ENCODE assay signal across 8 mouse cellular contexts in the genomic region with DNA sequence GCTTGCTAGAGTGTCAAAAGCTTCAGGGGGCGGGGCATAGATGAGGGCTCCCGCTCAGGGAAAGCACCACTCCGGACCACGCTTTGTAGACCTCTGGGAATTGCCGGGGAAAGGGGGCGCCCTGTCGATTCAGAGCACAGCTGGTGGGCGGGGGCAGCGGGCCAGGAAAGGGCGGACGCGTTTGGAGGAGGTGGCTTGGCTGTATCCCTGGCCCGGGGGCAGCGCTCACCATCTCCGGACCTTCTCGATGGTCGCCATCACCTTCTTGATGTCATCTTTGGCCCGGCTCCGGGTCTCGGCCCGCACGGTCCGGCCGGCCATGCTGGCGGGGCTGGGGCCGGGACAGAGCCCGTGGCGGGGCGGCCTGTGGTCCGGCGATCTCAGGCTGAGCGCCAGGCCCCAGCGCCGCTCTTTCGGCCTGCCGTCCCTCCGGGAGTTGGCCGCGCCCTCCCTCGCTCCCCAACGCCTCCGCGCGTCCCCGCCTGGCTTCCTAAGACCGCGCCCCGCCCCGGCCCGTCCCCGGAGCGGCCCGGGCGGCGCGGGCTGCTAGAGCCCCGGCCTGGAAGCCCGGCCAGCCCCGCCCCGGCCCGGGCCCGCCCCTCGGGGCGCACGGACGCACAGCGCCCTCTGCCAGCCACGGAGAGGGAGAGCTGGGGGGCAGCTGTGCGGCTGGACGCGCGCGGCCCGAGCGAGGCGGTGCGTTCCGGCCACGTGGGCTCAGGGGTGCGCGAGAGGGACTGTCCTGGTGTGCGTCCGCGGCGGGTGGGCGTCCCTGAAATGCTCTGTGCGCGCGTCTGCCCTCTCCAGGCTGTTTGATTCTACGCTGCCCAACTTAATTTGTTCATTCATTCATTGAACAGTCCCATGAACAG. TPM values are rescaled to one million over a fixed set of nuclear protein-coding genes. Genes with fewer than 3 reads are reported as not detected.
DNase-seq lines count a peak whose midpoint lies in the region; ATAC-seq and TF ChIP-seq lines count a peak whose summit lies in the region.

Gene Bcl7c (minus strand): TSS at position 727 of the 872 bp plus-strand sequence.

- TF ChIP-seq CTCF in brain, embryonic 14.5 days (IDR thresholded peaks at IDR 0.05; ENCODE audit: borderline replicate concordance, extremely low read depth, insufficient read depth, insufficient read length) = peak; percentile 44; the same call in 1 of the 2 replicates
- peak; percentile 68 for TF ChIP-seq CTCF in liver, adult 2 months (IDR thresholded peaks at IDR 0.05; ENCODE audit: low read depth, low read length)

- peak; percentile 82 for DNase-seq in CD4-positive, CD25-positive, alpha-beta regulatory T cell, adult 2 months (ENCODE audit: low read depth, low spot score)
- peak; percentile 95 for DNase-seq in brain, embryonic 14.5 days (ENCODE audit: low read depth)
- peak; percentile 97 for DNase-seq in heart, embryonic 10.5 days (ENCODE audit: low spot score)
- peak; percentile 58 for DNase-seq in liver, adult 2 months (ENCODE audit: extremely low read depth, low read depth, low spot score)
- DNase-seq in spleen, postnatal 36 days (ENCODE audit: low spot score in 2 of 2) = peak; percentile 88 to 89

- no peaks in the 10 kb centered on the region for H3K9me3 ChIP-seq in heart, embryonic 10.5 days
- H3K9me3 ChIP-seq in kidney, embryonic 15.5 days (replicated peaks) = no peaks in the 10 kb centered on the region

- H3K27me3 ChIP-seq in heart, embryonic 10.5 days (ENCODE audit: insufficient read depth, poor library complexity, severe bottlenecking) = no peaks in the 10 kb centered on the region
- H3K27me3 ChIP-seq in kidney, embryonic 15.5 days = no peaks in the 10 kb centered on the region
- no peaks in the 10 kb centered on the region for H3K27me3 ChIP-seq in liver, adult 2 months (ENCODE audit: control insufficient read depth, insufficient read depth, low read length)

- peak within 1 kb of the TSS; percentile 81 for H3K4me3 ChIP-seq in heart, embryonic 10.5 days
- peak within 1 kb of the TSS; percentile 85 for H3K4me3 ChIP-seq in kidney, embryonic 15.5 days (replicated peaks)
- H3K4me3 ChIP-seq in liver, adult 2 months (ENCODE audit: insufficient read depth, low read depth, low read length) = peak within 1 kb of the TSS; percentile 86

- peak within 1 kb of the TSS; percentile 79 for H3K4me2 ChIP-seq in kidney, embryonic 15.5 days

- no peaks in the 10 kb centered on the region for H3K79me2 ChIP-seq in liver, adult 2 months (ENCODE audit: control insufficient read depth, insufficient read depth, low read length)

- H3K27ac ChIP-seq in heart, embryonic 10.5 days = peak within 1 kb of the TSS; percentile 96
- H3K27ac ChIP-seq in kidney, embryonic 15.5 days = peak within 1 kb of the TSS; percentile 100
- H3K27ac ChIP-seq in liver, adult 2 months (replicated peaks; ENCODE audit: insufficient read depth, low read depth, low read length) = peak within 1 kb of the TSS; percentile 53

- peaks cover 31% of the 10 kb centered on the region for H3K4me1 ChIP-seq in heart, embryonic 10.5 days
- H3K4me1 ChIP-seq in kidney, embryonic 15.5 days = peaks cover 59% of the 10 kb centered on the region
- H3K4me1 ChIP-seq in liver, adult 2 months (ENCODE audit: control insufficient read depth, insufficient read depth, low read length) = peaks cover 13% of the 10 kb centered on the region

- H3K9ac ChIP-seq in kidney, embryonic 15.5 days = peak within 1 kb of the TSS; percentile 78
- H3K9ac ChIP-seq in liver, adult 2 months (ENCODE audit: low read depth, low read length) = peak within 1 kb of the TSS; percentile 75

- ATAC-seq in erythroblast, adult 5-6 weeks (replicated peaks; ENCODE audit: low FRiP score, poor library complexity, severe bottlenecking) = peak; percentile 78
- peak; percentile 83 for ATAC-seq in kidney, embryonic 15.5 days (replicated peaks; ENCODE audit: low FRiP score)
- ATAC-seq in monocyte, adult 5-6 weeks (replicated peaks; ENCODE audit: insufficient number of reproducible peaks, low FRiP score, low TSS enrichment, poor library complexity, severe bottlenecking) = peak; percentile 54

- peak; percentile 33 for TF ChIP-seq POLR2A in brain, embryonic 14.5 days (IDR thresholded peaks at IDR 0.05; ENCODE audit: borderline replicate concordance, extremely low read depth, insufficient read depth, insufficient read length, poor library complexity, severe bottlenecking)
- no peak for TF ChIP-seq POLR2A in liver, adult 2 months (IDR thresholded peaks at IDR 0.05; ENCODE audit: extremely low read depth, insufficient read depth, low read length)

- peaks cover 30% of the 10 kb centered on the region for H3K36me3 ChIP-seq in heart, embryonic 10.5 days
- peaks cover 32% of the 10 kb centered on the region for H3K36me3 ChIP-seq in kidney, embryonic 15.5 days
- H3K36me3 ChIP-seq in liver, adult 2 months (ENCODE audit: control insufficient read depth, insufficient read depth, low read length) = no peaks in the 10 kb centered on the region

- under 1% methylated on average over 88 of the region's 90 CpGs for WGBS in heart, embryonic 10.5 days
- WGBS in kidney, embryonic 15.5 days = under 1% methylated on average over 87 of the region's 90 CpGs
- WGBS in liver, adult 2 months = 1% methylated on average over 87 of the region's 90 CpGs

RNA-seq across cellular contexts. Expression of gene Bcl7c, which starts in this region (rescaled TPM):
- 51.0 and 78.6 TPM in 2 replicates for polyA plus RNA-seq in brain, embryonic 14.5 days (2012; rRNA removed)
- 28.8 and 41.3 TPM in 2 replicates for total RNA-seq in erythroblast, adult 5-6 weeks (2015; ENCODE audit: low replicate concordance)
- 3.8 and 4.3 TPM in 2 replicates for total RNA-seq in erythroblast, adult 5-6 weeks (2017; ENCODE audit: low replicate concordance)
- polyA plus RNA-seq in heart, embryonic 10.5 days (2016; fragmentation: Nextera tagmentation; extraction: Ambion mirVana) = 32.3 and 59.4 TPM in 2 replicates
- 64.2 and 66.8 TPM in 2 replicates for polyA plus RNA-seq in kidney, embryonic 15.5 days (2015; fragmentation: Nextera tagmentation; extraction: Ambion mirVana)
- total RNA-seq in liver, adult 2 months (2014; rRNA removed) = 7.3 and 7.6 TPM in 2 replicates
- 20.0 and 23.2 TPM in 2 replicates for polyA plus RNA-seq in liver, adult 2 months (2012; rRNA removed)
- 22.5 to 27.9 TPM (median 23.5 TPM) in 3 replicates for total RNA-seq in monocyte, adult 5-6 weeks (2017)

Comparison
In these comparisons a context has a peak if more than half of its experiments do, and no peak if none do; other contexts are left out.
1. Peak in every context shown above with its lines: DNase-seq, ATAC-seq, H3K4me3 ChIP-seq and H3K27ac ChIP-seq.